Mouse (Mus musculus) kidney, adult 2 months (tissue): ENCODE measurements around the gene Apobec3.

Experiments
- CTCF ChIP-seq: fragments of 200-500 bp; conservative IDR thresholded peaks from 2 replicates; pipeline ENCODE4 v1.5.1; 2011; ENCODE audit warnings: low read depth, mild to moderate bottlenecking, control low read depth, low read length, moderate library complexity, mixed read lengths; ENCODE audit not compliant: insufficient read depth, insufficient read length
- POLR2A ChIP-seq: fragments of 200-500 bp; IDR thresholded peaks from one replicate; pipeline ENCODE4 v1.6.1; 2011; ENCODE audit warnings: low read depth, low read length, control low read depth

DNA sequence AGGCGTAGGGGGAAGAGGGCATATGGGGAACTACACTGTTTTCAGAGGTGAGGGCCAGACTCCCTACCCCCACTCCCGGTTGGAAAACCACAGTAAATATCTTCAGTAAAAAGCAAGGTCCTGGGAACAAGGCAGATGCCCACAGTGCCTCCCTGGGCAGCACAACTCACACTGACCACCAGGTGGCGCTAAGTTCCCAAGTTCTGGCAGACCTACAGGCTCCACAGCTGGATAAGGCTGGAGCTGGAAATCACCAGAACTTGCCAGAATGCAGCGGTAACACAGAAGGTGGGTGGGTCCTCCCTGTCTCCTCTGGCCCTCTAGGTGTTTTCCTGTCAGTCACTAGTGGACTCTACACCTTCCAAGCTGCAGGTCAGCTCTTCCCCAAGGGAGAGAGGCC lies 54.6 kb downstream of the Apobec3 start:
- TF ChIP-seq POLR2A (no peak), CTCF (peak; percentile 98)
